Mouse (Mus musculus) myocyte (in vitro differentiated cells): ENCODE data around the gene Tnfrsf13b.

Experiments
- CEBPB ChIP-seq: IDR thresholded peaks from 2 replicates; pipeline ENCODE4 v1.6.1; 2011; ENCODE audit warnings: mild to moderate bottlenecking, moderate library complexity; ENCODE audit not compliant: poor library complexity, insufficient read depth, severe bottlenecking
- E2F4 ChIP-seq: IDR thresholded peaks from one replicate; pipeline ENCODE4 v1.6.1; 2011; ENCODE audit warnings: mild to moderate bottlenecking, control low read depth, moderate library complexity; ENCODE audit not compliant: insufficient read depth
- POLR2A ChIP-seq: IDR thresholded peaks from one replicate; pipeline ENCODE4 v1.6.1; 2011; ENCODE audit warnings: low read depth, mild to moderate bottlenecking, control low read depth, moderate library complexity; ENCODE audit not compliant: insufficient read length
- TCF12 ChIP-seq: IDR thresholded peaks from one replicate; pipeline ENCODE4 v1.6.1; 2011; ENCODE audit warnings: mild to moderate bottlenecking, control low read depth; ENCODE audit not compliant: poor library complexity, insufficient read depth, severe bottlenecking
- TCF3 ChIP-seq: IDR thresholded peaks from one replicate; pipeline ENCODE4 v1.6.1; 2011; ENCODE audit warnings: low read depth, control low read depth; ENCODE audit not compliant: insufficient read length

- TF ChIP-seq POLR2A, result no peak
- TF ChIP-seq TCF3, result no peak
- TF ChIP-seq CEBPB, result no peak
- no peak for TF ChIP-seq E2F4
- no peak for TF ChIP-seq TCF12
Measured at GRCm38 (mm10) chr11:61126606-61127355, at the start of gene Tnfrsf13b.
